Mouse (Mus musculus) neural tube, embryonic 15.5 days (tissue): Measurements from ENCODE around the gene Dus2. TPM values are rescaled to one million over a fixed set of nuclear protein-coding genes. Genes with fewer than 3 reads are reported as not detected.
"Not testable (repeated sequence)": the region's sequence is repeated elsewhere in the genome, so short reads cannot be mapped to it uniquely, and the experiment has no call there.

Experiments used
- ATAC-seq: fragments of 200-750 bp; cut with Nextera tagmentation; 2 replicates; pipeline ENCODE4 v1.8.0; 2017; ENCODE audit warnings: mild to moderate bottlenecking, moderate TSS enrichment, moderate library complexity; ENCODE audit not compliant: low FRiP score
- H3K27ac ChIP-seq: fragments of 300-500 bp; sonication (generic); replicated peaks from 2 replicates; pipeline ENCODE4 v1.5.1; 2015; ENCODE audit warnings: mild to moderate bottlenecking, inconsistent platforms
- H3K27me3 ChIP-seq: fragments of 300-500 bp; sonication (generic); replicated peaks from 2 replicates; pipeline ENCODE4 v1.6.1; 2015; ENCODE audit warnings: inconsistent platforms
- H3K36me3 ChIP-seq: fragments of 300-500 bp; sonication (generic); 2 replicates; pipeline ENCODE4 v1.6.1; 2015; ENCODE audit warnings: inconsistent platforms
- H3K4me1 ChIP-seq: fragments of 300-500 bp; sonication (generic); 2 replicates; pipeline ENCODE4 v1.6.1; 2015; ENCODE audit warnings: inconsistent platforms
- H3K4me2 ChIP-seq: fragments of 300-500 bp; sonication (generic); 2 replicates; pipeline ENCODE4 v1.6.1; 2015; ENCODE audit warnings: inconsistent platforms, mild to moderate bottlenecking, moderate library complexity
- H3K4me3 ChIP-seq: fragments of 300-500 bp; sonication (generic); replicated peaks from 2 replicates; pipeline ENCODE4 v1.5.1; 2015; ENCODE audit warnings: mild to moderate bottlenecking, inconsistent platforms
- H3K9ac ChIP-seq: fragments of 300-500 bp; sonication (generic); replicated peaks from 2 replicates; pipeline ENCODE4 v1.6.1; 2015; ENCODE audit warnings: mild to moderate bottlenecking, inconsistent platforms
- H3K9me3 ChIP-seq: fragments of 300-500 bp; sonication (generic); replicated peaks from 2 replicates; pipeline ENCODE4 v1.6.1; 2016; ENCODE audit warnings: inconsistent platforms
- WGBS: fragments of 180-500 bp; shearing (Covaris S2); methylation state at CpG from one replicate; pipeline ENCODE4 v1.1.7; 2015; ENCODE audit warnings: mixed read lengths; 5-methylcytosine and 5-hydroxymethylcytosine counted together
- polyA plus RNA-seq: library from polyadenylated mRNA; unstranded; fragments of >200 nt; fragmentation: Nextera tagmentation; extraction: Ambion mirVana; gene quantifications from 2 replicates; pipeline ENCODE4 v1.2.1, GENCODE M21; 2015

Dus2 gene
- polyA plus RNA-seq, 1 experiment from 2014 or later: 30.6 TPM

DNA sequence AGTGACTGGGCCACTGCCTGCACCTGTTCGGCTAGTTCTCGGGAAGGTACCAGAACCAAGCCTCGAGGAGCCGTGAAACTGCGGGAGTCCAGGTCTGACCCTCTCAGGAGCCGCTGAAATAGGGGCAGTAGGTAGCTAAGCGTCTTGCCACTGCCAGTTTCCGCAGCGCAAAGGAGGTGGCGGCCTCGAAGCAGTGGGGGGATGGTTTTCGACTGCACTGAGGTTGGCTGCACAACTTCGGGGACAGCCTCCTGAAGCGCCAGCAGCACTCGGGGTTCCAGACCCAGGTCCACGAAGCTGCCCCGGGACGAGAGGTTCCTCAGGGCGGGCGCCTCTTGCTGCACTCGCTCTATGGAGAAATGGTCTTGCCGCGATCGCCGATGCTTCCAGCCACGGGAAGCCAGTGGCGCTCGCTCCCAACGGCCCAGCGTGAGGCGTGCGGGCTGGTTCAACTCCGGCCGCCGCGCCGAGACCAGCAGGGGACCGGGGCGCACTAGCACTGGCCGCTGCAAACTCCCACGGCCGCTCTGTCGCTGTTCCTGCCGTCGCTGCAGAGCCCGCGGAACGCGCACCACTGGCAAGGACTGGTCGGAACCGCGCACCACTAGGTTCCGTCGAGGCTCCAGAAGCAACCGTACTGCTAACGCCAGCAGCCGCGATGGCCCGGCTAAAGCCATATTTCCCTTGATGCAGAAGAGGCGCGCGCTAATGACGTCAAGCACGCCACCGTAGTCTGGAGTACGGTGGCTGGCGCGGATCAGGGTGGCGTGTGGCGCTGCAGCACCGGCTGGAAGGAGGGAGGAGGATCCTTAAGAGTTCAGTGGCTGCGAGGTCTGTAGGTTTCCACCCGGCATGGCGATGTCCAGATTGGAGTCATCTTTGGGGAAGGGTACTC is 19.9 kb downstream of the Dus2 start:
- Histone ChIP-seq H3K36me3 (peaks cover 5% of the 10 kb centered on the region), H3K27ac (peak overlapping the region; percentile 87)
- peak; percentile 95 for ATAC-seq

DNA sequence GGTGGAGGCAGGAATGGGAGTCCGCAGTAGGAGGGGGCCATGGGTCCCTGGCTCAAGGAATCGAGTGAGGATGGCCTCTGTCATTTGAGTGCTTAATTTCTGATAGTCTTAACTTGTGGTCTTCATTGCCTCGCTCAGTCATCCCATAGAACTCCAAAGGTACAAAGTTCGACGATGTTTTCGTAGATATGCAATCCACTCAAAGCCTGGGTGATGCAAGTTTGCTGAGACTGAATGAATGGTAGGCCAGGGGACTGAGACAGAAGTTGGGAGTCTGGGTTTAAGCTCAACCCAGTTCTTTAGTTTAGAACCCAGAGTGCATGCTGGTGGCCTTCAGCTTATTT is 20.5 kb downstream of the Dus2 start, which contains the start of gene Ddx28:
Ddx28 (minus strand) TSS at position 240 of the 344 bp plus-strand sequence.
- Histone ChIP-seq H3K36me3 (peaks cover 10% of the 10 kb centered on the region), H3K4me2 (peak within 1 kb of the TSS; percentile 99), H3K9ac (peak within 1 kb of the TSS; percentile 91), H3K4me3 (peak within 1 kb of the TSS; percentile 96), H3K4me1 (peaks cover 24% of the 10 kb centered on the region), H3K27me3 (no peaks in the 10 kb centered on the region), H3K9me3 (no peaks in the 10 kb centered on the region), H3K27ac (peak within 1 kb of the TSS; percentile 87)
- no peak; the same call in 1 of the 2 replicates for ATAC-seq
- 2% methylated on average over 6 of the region's 6 CpGs for WGBS

More for the DNA sequence above, 19.9 kb downstream of the Dus2 start:
- Histone ChIP-seq H3K4me2 (peak overlapping the region; percentile 99), H3K4me3 (peak overlapping the region; percentile 96), H3K27me3 (no peaks in the 10 kb centered on the region), H3K9me3 (no peaks in the 10 kb centered on the region), H3K4me1 (peaks cover 24% of the 10 kb centered on the region), H3K9ac (peak overlapping the region; percentile 91)
- under 1% methylated on average over 73 of the region's 74 CpGs for WGBS

DNA sequence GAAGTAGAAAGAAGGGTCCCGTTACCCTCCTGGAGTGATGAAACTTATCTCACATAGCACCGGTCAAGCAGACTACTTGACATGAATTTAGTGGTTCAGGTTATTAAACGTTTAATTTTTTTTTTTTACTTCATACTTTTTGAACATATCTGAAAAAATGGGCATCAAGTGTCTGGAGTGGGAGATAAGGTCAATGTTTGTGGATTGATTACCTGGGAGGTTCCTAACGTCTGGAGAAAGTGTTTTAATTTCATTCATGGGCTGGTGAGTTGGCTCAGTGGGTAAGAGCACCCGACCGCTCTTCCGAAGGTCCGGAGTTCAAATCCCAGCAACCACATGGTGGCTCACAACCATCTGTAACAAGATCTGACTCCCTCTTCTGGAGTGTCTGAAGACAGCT is 21.1 kb downstream of the Dus2 start:
- H3K36me3 ChIP-seq: peaks cover 14% of the 10 kb centered on the region
- 84% methylated on average over 8 of the region's 8 CpGs for WGBS
- not testable (repeated sequence) for H3K9me3 ChIP-seq, H3K9ac ChIP-seq, H3K27ac ChIP-seq, ATAC-seq, H3K27me3 ChIP-seq
- peaks cover 24% of the 10 kb centered on the region for H3K4me1 ChIP-seq
- peak overlapping the region; percentile 99 for H3K4me2 ChIP-seq
- peak overlapping the region; percentile 96 for H3K4me3 ChIP-seq

DNA sequence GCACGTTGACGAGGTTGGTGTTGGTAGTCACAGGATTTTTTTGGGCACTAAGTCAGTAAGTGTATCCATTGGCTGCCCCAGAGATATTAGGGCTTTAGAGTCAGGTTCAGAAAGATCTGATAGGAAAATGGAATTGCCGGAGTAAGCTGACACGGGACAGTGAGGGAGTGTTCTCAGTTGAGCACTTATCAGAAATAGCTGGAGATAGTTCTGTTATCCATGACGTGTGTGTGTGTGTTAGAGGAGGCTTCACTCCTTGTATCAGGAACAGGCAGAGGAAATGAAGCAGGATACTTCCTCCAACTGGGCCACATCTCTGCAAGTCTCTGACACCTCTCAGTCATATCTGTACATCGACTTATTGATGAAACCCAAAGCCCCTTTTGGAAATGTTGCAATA is 25.1 kb downstream of the Dus2 start:
- no peak for ATAC-seq
- 93% methylated on average over 6 of the region's 6 CpGs for WGBS
- H3K27me3 ChIP-seq: no peaks in the 10 kb centered on the region

DNA sequence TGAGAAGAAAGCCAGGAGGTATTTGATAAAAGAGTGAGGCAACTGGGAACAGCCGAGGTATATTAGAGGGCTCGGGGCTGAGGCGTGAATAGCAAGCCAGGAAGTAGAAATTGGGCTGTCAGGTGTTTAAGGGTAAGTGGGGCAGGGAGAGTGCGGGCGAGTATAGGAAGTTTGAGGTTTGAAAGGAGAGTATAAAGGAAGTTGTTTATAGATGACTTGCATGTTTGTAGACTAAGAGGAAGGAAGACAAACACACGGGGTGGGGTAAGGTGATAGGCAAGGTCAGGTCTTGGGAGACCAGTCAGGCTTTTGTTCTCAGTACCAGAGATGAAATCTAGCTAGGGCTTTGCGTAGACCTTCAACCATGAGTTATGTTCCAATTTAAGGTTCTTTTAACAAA is 26.0 kb downstream of the Dus2 start:
- ATAC-seq: no peak
- WGBS: 94% methylated on average over 7 of the region's 7 CpGs
- peaks cover 1% of the 10 kb centered on the region for H3K4me1 ChIP-seq
- H3K9ac ChIP-seq: no peak overlapping the region
- no peak overlapping the region for H3K4me2 ChIP-seq
- H3K9me3 ChIP-seq: no peaks in the 10 kb centered on the region
- H3K4me3 ChIP-seq: no peak overlapping the region
- peaks cover 26% of the 10 kb centered on the region for H3K36me3 ChIP-seq
- no peak overlapping the region for H3K27ac ChIP-seq
- no peaks in the 10 kb centered on the region for H3K27me3 ChIP-seq

More for the DNA sequence above, 25.1 kb downstream of the Dus2 start:
- no peak overlapping the region for H3K27ac ChIP-seq
- H3K9ac ChIP-seq: no peak overlapping the region
- no peak overlapping the region for H3K4me3 ChIP-seq
- H3K4me2 ChIP-seq: no peak overlapping the region
- H3K9me3 ChIP-seq: no peaks in the 10 kb centered on the region
- peaks cover 7% of the 10 kb centered on the region for H3K4me1 ChIP-seq
- peaks cover 26% of the 10 kb centered on the region for H3K36me3 ChIP-seq

DNA sequence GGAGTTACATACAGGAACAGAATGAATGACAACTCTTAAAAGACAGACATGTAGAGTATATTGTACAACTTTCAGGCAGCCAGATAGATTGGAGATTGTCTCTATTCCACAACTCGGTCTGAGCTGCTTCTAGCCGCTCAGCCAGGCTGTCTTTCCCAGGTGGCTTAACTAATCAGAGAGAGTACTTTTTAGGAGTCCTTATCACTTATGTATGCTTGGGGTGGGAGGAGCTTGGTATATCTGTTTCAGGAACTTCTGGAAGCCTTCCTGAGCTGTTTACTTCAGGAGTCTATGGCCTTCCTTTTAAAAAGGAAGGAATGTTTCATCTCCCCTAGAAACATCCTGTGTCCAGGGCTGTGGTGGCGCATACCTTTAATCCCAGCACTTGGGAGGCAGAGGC is 26.9 kb downstream of the Dus2 start:
- ATAC-seq: no peak
- Histone ChIP-seq H3K4me2 (no peak overlapping the region), H3K4me1 (no peaks in the 10 kb centered on the region), H3K9ac (no peak overlapping the region), H3K36me3 (peaks cover 26% of the 10 kb centered on the region), H3K9me3 (no peaks in the 10 kb centered on the region), H3K27me3 (no peaks in the 10 kb centered on the region), H3K27ac (no peak overlapping the region), H3K4me3 (no peak overlapping the region)
- 98% methylated on average over 3 of the region's 3 CpGs for WGBS

DNA sequence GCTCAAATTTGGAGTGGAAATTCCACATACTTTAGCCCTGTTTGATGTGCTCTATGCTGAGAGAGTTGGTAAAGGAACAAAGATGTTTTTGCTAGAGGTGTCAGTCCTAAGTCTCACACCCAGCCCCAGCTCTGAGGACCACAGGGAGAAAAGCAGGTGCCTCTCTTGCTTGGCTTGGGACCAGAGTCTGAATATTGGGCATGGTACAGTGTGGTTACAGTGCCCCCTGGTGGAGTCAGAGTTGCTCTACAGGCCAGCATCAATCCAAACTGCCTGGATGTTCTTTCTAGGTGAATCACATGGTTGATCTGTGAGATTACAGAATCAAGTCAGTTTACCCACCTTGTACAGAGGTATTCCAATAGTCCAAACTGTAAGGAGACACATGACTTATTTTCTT is 31.3 kb downstream of the Dus2 start:
- no peaks in the 10 kb centered on the region for H3K27me3 ChIP-seq
- H3K9me3 ChIP-seq: no peaks in the 10 kb centered on the region
- no peak overlapping the region for H3K4me2 ChIP-seq
- H3K36me3 ChIP-seq: peaks cover 24% of the 10 kb centered on the region
- ATAC-seq: peak; percentile 35; the same call in 1 of the 2 replicates
- H3K4me1 ChIP-seq: no peaks in the 10 kb centered on the region
- no peak overlapping the region for H3K4me3 ChIP-seq
- no peak overlapping the region for H3K27ac ChIP-seq
- no peak overlapping the region for H3K9ac ChIP-seq

DNA sequence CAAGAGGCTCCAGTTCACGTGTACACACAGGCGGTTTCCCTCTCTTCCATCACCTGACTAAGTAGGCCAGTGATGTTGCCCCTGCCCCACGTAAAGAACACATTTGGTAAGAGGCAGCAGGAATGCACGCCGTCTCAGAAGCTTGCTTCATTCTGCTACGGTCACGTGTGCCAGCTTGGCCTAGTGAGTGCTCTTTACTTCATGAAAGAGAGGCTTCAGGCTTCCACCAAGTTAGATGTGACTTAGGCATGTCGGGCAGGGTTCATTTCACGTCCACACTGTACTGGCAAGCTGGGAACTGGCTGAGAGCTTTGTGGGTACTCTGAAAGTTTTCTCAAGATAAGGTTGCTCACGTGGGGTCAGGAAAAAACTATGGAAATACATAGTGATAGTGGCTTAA is 47.6 kb downstream of the Dus2 start:
- Histone ChIP-seq H3K27me3 (no peaks in the 10 kb centered on the region), H3K9me3 (no peaks in the 10 kb centered on the region), H3K4me3 (no peak overlapping the region), H3K4me2 (no peak overlapping the region), H3K4me1 (no peaks in the 10 kb centered on the region), H3K36me3 (peaks cover 21% of the 10 kb centered on the region), H3K9ac (no peak overlapping the region), H3K27ac (no peak overlapping the region)
- no peak for ATAC-seq
- WGBS: 95% methylated on average over 10 of the region's 10 CpGs

DNA sequence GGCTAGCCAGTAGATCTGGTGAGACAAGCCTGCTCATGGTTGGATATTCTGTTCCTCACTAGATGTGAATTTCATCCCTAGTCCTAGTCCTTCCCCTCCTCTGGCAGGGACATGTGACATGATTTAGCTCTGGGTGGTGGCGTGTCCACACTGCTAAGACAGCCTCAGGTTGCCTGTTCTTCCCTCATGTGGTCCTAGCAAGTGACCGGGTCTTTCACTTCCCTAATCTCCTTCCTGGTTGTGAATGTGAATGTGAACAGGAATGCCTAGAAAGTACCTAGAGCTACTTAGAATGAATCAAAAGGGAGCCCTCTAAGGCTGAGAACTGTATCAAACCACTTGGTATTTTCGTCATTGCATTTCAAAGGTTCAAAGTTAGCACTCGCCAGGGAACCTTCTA is 48.5 kb downstream of the Dus2 start:
- no peak overlapping the region for H3K4me3 ChIP-seq
- H3K27me3 ChIP-seq: no peaks in the 10 kb centered on the region
- H3K36me3 ChIP-seq: peaks cover 22% of the 10 kb centered on the region
- H3K9ac ChIP-seq: no peak overlapping the region
- H3K9me3 ChIP-seq: no peaks in the 10 kb centered on the region
- ATAC-seq: no peak
- H3K27ac ChIP-seq: no peak overlapping the region
- no peaks in the 10 kb centered on the region for H3K4me1 ChIP-seq
- H3K4me2 ChIP-seq: no peak overlapping the region
- WGBS: 86% methylated on average over 4 of the region's 4 CpGs

DNA sequence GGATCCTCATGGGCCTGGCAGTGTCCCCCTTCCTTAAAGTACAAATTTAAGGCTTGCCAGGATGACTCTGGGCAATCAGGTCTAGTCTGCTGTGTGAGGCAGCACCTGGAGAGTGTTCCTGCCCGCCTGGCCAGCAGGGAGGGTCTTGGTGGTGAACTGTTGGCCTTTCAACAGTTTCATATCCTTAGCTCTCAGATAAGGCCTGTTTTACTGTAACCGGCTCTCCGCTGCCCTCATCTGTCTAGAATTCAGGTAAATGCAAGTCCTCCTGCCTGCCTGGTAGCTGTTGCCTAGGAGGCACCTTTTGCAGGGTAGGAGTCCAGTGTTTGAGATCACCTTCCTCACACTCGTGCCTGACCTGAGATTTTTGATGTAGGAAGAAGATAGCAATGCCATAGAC is 49.1 kb downstream of the Dus2 start:
- 84% methylated on average over 4 of the region's 4 CpGs for WGBS
- H3K9me3 ChIP-seq: no peaks in the 10 kb centered on the region
- no peak for ATAC-seq
- no peaks in the 10 kb centered on the region for H3K4me1 ChIP-seq
- no peak overlapping the region for H3K27ac ChIP-seq
- no peak overlapping the region for H3K4me3 ChIP-seq
- H3K27me3 ChIP-seq: no peaks in the 10 kb centered on the region
- H3K4me2 ChIP-seq: no peak overlapping the region
- H3K36me3 ChIP-seq: peaks cover 29% of the 10 kb centered on the region
- H3K9ac ChIP-seq: no peak overlapping the region

DNA sequence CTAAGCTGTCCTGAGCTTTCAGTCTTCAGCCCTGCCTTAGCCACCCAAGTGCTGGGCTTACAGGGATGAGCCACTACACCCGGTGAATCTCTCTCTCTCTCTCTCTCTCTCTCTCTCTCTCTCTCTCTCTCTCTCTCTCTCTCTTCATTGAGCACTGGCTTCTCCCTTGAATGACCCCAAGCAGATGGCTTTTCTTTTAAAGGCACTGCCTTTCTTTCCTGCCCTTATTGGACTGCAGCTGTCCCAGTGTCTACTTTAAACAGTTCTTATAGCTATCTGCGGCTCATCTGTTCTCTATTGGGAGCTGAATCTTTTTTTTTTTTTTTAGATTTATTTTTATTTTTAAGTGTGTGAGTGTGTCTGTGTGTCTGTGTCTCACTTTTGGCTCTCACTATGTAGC is 51.9 kb downstream of the Dus2 start:
- H3K9ac ChIP-seq: no peak overlapping the region
- H3K36me3 ChIP-seq: peaks cover 29% of the 10 kb centered on the region
- H3K27me3 ChIP-seq: no peaks in the 10 kb centered on the region
- H3K27ac ChIP-seq: no peak overlapping the region
- ATAC-seq: no peak
- WGBS: 51% methylated on average over 2 of the region's 2 CpGs
- H3K4me3 ChIP-seq: no peak overlapping the region
- H3K4me1 ChIP-seq: no peaks in the 10 kb centered on the region
- no peak overlapping the region for H3K4me2 ChIP-seq
- no peaks in the 10 kb centered on the region for H3K9me3 ChIP-seq

DNA sequence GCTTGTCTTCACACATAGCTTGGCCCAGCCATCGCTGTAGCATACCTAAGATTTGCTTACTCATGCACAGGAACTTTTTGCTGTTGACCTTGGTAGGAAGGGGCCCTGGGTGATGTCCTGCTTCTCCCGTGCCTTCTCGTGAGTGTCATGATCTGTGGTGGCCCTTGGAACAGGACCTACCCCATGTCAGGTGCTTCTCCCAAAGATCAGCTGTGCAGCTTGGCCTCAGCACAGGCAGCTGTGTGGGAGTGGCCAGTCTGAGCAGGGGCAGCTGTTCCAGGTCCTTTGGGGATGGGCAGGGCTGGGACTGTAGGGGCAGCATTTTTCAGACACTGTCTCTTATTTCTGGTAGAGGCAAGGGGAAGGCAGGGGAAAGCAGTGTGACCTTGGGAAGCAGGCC is 53.0 kb downstream of the Dus2 start:
- H3K4me3 ChIP-seq: no peak overlapping the region
- no peak for ATAC-seq

More for the DNA sequence above, 53.0 kb downstream of the Dus2 start:
- H3K27ac ChIP-seq: no peak overlapping the region
- no peaks in the 10 kb centered on the region for H3K4me1 ChIP-seq
- H3K4me2 ChIP-seq: no peak overlapping the region
- H3K36me3 ChIP-seq: peaks cover 29% of the 10 kb centered on the region
- H3K9ac ChIP-seq: no peak overlapping the region
- 78% methylated on average over 3 of the region's 3 CpGs for WGBS
- H3K9me3 ChIP-seq: no peaks in the 10 kb centered on the region
- H3K27me3 ChIP-seq: no peaks in the 10 kb centered on the region
